Mouse (Mus musculus) kidney, adult 11 months (tissue): ENCODE results near the gene Sertad2.

Experiments
- DNase-seq: peaks from one replicate; pipeline ENCODE4 v3.0.0; 2022

Gene Sertad2

GRCm38 (mm10) chr11:20549481-20549880, 6.4 kb downstream of the Sertad2 start:
- no peak for DNase-seq

DNA sequence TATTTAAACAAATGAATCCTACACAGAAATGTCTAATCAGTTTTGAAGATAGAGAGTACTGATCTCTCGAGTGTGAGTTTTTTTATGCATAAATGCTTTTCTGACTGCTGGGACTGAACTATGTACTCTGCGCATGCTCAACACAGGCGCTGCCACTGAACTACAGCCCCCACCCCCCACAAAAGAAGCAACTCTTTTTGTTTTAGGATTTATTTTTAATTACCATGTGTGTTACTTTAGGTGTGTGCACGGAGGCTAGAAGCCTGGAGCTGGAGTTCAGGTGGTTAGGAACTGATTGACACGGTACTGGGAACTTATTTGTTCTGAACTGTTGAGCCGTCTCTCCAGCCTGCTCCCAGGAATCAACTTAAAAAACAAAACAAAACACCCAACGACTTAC, 7.1 kb downstream of the Sertad2 start:
- DNase-seq, result no peak

DNA sequence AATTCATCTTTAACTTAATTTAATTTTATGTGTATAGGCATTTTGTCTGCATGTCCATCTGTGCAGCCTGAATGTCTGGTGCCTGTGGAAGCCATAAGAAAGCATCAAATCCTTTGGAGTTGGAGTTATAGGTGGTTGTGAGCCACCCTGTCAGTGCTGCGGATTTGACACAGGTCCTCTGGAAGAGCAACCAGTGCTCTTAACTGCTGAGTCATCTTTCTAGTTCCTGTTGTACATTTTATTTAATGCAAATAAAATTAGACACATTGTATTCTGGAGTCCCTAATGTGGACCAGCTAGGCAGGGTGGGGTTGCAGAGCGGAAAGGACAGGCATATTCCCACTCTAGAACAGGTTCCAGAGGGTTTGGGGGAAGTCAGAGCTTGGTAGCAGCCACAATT, 9.0 kb downstream of the Sertad2 start:
- no peak for DNase-seq

- no peak for DNase-seq
These were observed 10.0 kb downstream of the Sertad2 start for GRCm38 (mm10) chr11:20552758-20553673.

DNA sequence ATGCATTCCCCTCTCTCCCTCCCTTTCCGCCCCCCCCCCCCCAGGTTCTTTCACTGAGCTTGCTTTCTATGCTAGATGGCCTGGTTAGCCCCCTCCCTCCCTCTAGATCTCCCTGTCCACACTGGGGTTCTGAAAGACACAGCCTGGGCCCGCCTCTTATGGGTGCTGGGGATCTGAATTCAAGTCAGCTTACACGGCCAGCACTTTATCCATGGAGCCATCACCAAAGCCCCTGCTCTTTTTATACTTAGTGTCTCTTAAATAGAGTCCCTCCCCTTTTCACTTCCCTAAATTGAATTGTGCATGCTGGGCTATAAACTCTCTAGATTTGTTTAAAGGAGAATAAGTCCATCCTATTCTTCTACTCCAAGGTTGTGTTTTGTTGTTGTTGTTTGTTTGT, 12.6 kb downstream of the Sertad2 start:
- no peak for DNase-seq

GRCm38 (mm10) chr11:20556163-20556911, 13.3 kb downstream of the Sertad2 start:
- no peak for DNase-seq

- DNase-seq, result no peak
These were observed 16.3 kb downstream of the Sertad2 start for GRCm38 (mm10) chr11:20559236-20559950.

- no peak for DNase-seq
These were observed 17.0 kb downstream of the Sertad2 start for GRCm38 (mm10) chr11:20559951-20560642.

- no peak for DNase-seq
These were observed 18.4 kb downstream of the Sertad2 start for GRCm38 (mm10) chr11:20561323-20562002.

GRCm38 (mm10) chr11:20565057-20565456, 22.0 kb downstream of the Sertad2 start:
- DNase-seq, result no peak

GRCm38 (mm10) chr11:20571702-20572413, 28.8 kb downstream of the Sertad2 start:
- DNase-seq, result no peak

- no peak for DNase-seq
These were observed 33.1 kb downstream of the Sertad2 start for GRCm38 (mm10) chr11:20576046-20576635.

- DNase-seq, result no peak
These were observed 39.7 kb downstream of the Sertad2 start for GRCm38 (mm10) chr11:20582758-20583157.

GRCm38 (mm10) chr11:20585297-20585696, 42.2 kb downstream of the Sertad2 start:
- no peak for DNase-seq

- DNase-seq, result no peak
These were observed 43.1 kb downstream of the Sertad2 start for GRCm38 (mm10) chr11:20586180-20586579.

DNA sequence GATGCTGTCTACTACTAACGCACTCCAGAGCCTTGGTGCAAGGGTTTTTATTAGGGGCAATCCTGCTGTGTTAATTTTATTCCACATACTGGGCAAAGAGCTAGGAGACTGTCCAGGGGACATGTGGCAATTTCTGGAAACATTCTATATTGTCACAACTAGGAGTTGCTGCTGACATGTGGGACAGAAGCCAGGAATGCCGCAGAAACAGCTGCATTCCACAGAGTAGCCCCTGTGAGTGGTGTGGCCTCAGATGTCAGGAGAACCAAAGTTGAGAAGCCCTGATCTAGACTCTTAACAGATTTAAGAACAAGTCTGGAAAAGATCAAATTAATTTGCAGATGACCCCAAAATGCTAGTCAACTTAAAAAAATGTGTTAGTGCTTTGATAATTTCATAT, 46.3 kb downstream of the Sertad2 start:
- DNase-seq, result no peak

- no peak for DNase-seq
These were observed 49.0 kb downstream of the Sertad2 start for GRCm38 (mm10) chr11:20592010-20592409.

DNA sequence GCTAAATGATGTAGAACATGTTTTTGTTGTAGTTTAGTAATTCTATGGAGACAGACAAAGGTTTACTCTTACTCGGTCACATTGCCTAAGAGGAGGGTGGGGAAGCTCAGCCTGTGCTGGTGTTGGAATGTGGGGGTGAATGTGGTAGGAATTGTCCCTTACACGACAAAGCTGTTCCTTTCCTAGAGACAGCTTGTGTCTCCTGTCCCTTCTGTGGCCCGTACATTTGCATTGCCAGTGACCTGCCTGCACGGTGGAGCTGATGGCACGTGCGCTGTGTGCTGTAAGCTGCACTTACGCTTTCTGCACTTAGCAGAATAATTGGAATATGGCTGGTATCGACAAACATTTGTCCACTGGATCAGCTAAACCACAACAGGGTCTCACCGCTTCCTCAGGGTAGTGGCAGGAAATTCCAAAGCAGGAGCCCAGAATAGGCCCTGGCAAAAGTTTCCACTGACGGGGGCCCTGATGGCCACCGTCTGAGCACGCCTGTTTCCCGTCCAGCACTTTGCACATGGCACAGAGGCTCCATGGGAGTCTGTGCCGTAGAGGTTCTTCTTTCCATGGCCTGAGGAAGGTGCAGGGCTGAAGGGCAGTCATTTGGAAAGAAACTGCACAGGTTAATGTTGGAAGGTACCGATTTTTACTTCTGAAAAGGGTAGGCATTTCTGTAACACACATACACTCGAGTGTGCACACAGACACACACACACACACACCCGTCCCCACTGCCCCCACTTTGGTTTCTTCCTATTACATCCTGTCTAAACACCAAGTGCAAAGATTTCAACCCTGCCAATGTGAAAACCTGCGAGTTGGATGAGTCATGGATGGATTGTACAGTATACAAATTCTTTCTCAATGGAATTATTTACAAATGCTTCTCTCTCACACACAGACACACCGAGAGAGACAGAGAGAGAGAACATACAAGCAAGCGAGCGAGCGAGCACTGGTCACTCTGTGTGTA, 51.5 kb downstream of the Sertad2 start:
- peak; percentile 17 for DNase-seq

DNA sequence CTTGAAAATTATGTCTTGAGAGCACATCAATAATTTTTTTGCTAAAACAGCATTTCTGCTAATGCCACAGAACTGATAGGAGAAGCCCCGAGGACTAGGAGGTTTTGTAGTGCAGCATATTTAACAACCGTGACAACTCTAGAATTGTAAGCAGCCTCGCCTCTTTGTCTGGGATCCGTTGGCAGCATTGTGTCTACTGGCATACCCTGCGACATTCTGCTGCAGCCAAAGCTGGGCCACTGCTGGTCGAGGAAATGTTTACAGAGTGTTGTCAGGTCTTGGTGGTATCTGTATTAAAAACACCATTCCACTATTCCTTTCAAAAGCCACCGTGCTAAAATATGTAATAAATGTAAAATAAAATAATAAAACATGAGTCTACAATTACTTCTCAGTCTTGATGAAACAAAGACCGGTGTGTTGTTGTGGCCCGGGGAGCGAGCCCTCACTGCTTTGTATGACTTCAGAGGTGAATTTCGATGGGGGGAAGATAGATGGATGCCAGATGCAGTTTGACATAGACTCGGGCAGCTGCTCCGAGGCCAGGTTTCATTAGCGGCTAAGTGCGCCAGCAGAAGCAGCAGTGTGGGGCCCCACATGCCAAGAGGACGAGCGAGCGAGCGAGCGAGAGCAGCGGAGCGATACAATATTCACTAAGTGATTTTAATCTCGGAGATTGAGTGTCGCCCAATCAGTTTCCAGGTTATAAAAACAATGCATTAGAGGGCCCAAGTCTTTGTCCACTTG, 60.2 kb downstream of the Sertad2 start:
- no peak for DNase-seq
